Mouse (Mus musculus) testis, adult 2 months (tissue): ENCODE measurements at regions not wholly inside any gene's neighbourhood (a gene's known extent, or its start where the extent isn't known, plus 50 kb on each side); places are given as distances from the start of the nearest gene placed in this dataset.

Experiments used
- H3K27ac ChIP-seq: fragments of 200-500 bp; 2 replicates; pipeline ENCODE4 v1.5.1; 2012; ENCODE audit warnings: low read depth, low read length; ENCODE audit not compliant: control insufficient read depth, insufficient read depth
- H3K27me3 ChIP-seq: fragments of 200-500 bp; 2 replicates; pipeline ENCODE4 v1.6.1; 2012; ENCODE audit warnings: mild to moderate bottlenecking, low read length, moderate library complexity; ENCODE audit not compliant: control insufficient read depth, insufficient read depth
- H3K36me3 ChIP-seq: fragments of 200-500 bp; 2 replicates; pipeline ENCODE4 v1.6.1; 2012; ENCODE audit warnings: mild to moderate bottlenecking, low read length; ENCODE audit not compliant: control insufficient read depth, insufficient read depth
- H3K4me1 ChIP-seq: fragments of 200-500 bp; 2 replicates; pipeline ENCODE4 v1.6.1; 2012; ENCODE audit warnings: low read length; ENCODE audit not compliant: control insufficient read depth, insufficient read depth
- H3K4me3 ChIP-seq: fragments of 200-500 bp; 2 replicates; pipeline ENCODE4 v1.5.1; 2012; ENCODE audit warnings: low read depth, mild to moderate bottlenecking, low read length, moderate library complexity, mixed read lengths; ENCODE audit not compliant: control insufficient read depth
- CTCF ChIP-seq: fragments of 200-500 bp; IDR thresholded peaks from 2 replicates; pipeline ENCODE4 v1.5.1; 2012; ENCODE audit warnings: low read depth, mild to moderate bottlenecking, inconsistent platforms, low read length, moderate library complexity; ENCODE audit not compliant: control insufficient read depth, insufficient read depth, insufficient replicate concordance
- POLR2A ChIP-seq: fragments of 200-500 bp; IDR thresholded peaks from 2 replicates; pipeline ENCODE4 v1.6.1; 2012; ENCODE audit warnings: low read depth, mild to moderate bottlenecking, inconsistent platforms, low read length, moderate library complexity; ENCODE audit not compliant: control insufficient read depth

DNA sequence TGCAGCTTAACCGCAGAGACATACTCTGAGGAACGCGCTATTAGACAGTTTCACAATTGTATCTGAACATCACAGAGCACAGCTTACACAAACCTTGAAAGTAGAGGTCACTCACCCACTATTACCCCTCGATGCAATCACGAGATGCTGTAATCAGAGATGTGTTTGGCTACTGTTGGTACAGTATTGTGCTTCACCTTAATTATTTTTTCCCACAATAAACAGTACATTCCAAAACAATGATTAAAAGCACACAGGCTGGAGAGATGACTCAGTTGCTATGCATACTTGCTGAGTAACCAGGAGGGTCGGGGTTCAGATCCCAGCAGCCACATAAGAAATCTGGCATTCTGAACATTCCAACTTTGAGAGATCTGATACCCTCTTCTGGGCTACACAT lies 71.8 kb upstream of the Ralgps2 start:
- H3K4me1 ChIP-seq = no peaks in the 10 kb centered on the region; the same call in 1 of the 2 replicates
- H3K36me3 ChIP-seq = no peaks in the 10 kb centered on the region
- no peak overlapping the region for H3K27ac ChIP-seq
- no peak for TF ChIP-seq CTCF
- TF ChIP-seq POLR2A = no peak
- no peak overlapping the region for H3K4me3 ChIP-seq
- H3K27me3 ChIP-seq = no peaks in the 10 kb centered on the region

DNA sequence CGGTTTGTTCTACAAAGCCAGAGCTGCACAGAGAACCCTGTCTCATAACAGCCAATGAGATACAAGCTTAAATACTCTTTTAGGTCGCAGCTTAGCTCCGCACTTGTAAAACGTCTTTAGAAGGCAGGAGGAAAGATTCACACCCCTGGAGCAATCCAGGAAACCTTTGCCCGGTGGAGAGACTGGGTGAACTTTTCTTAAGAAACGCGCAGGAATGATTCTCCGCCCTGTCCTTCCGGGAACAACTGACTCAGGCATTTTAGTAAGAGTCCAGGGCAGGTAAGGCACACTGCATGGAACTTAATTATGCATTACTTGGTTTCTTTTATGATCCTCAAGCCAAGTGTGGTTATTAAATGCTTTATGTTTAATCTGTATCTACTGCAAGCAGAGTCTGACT lies 70.0 kb upstream of the Ralgps2 start:
- Histone ChIP-seq H3K27ac (no peak overlapping the region), H3K27me3 (no peaks in the 10 kb centered on the region)

DNA sequence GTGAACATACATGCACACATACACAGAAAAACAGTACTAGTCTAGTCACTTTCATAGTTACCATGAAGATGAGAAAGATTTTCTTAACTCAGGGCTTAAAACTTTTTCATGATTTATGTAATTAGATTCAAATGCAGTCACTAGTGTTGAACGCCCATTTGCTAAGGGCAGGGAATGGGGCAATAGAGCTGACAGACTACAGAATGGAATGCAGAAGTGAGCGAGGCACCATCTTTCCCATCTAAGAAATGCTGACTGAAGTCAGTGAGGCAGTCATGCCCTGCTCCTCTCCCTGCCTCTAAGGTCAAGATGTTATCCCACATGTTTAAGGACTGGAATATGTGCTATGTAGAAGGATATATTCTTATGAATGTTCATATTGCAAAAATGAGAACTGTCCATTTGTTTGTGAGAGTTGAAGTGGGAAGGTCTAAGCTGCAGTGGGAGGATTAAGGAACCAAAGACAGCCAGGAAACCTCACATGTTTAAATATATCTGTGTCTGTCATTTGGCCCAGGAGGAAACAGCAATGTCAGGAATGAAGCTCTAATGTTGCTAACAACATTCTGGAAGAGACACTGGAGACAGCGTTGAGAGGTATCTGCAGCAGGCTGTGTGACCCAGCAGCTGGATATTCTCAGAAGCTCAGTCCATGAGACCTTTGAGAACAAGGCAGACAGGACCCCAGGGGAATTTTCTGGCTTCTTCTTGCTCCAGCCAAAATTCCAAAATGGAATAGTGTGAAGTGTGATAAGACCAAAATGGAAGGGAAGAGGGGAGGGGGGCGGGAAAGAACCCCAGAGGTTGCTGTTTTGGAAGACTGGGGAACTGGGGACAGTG lies 68.7 kb upstream of the Ralgps2 start:
- TF ChIP-seq CTCF = no peak
- no peak for TF ChIP-seq POLR2A
- Histone ChIP-seq H3K27me3 (no peaks in the 10 kb centered on the region), H3K36me3 (no peaks in the 10 kb centered on the region), H3K4me3 (no peak overlapping the region), H3K4me1 (no peaks in the 10 kb centered on the region), H3K27ac (peak overlapping the region; percentile 56)

More for the DNA sequence above, 70.0 kb upstream of the Ralgps2 start:
- Histone ChIP-seq H3K4me1 (no peaks in the 10 kb centered on the region), H3K4me3 (no peak overlapping the region), H3K36me3 (no peaks in the 10 kb centered on the region)
- TF ChIP-seq CTCF (no peak), POLR2A (no peak)

DNA sequence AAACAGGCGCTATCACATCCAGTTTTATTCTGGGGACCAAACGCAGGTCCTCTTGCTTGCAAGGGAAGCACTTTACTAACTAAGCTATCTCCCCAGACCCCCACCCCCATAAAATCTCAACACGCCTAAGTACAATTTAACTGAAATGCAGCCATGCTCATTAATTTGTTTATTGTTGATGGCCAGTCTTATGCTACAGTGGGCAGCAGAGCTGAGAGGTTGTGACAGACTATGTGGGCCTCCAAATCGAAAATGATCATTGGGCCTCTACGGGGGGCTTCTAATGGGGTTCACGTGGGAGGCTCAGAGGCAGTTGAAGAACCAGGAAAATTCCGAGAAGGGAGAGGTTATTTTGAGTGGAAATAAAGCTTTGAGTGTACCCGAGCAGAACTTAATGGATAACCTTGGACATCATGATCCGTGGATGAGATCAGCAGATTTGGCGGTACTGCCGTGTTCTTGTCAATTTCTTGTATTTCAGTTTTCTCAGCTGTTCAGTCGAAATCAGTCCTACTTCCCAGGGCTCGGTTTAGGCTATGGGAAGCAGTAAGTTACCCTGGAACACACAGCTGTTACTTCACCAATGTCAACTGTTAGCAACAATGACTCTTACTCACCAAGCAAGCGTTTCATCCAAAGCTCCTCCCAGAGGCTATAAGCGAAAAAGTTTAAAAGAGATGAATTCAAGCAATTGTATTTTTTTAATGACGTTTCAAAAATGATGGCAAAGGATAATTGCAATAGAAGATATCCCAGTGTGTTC lies 65.1 kb upstream of the Ralgps2 start:
- H3K4me3 ChIP-seq = no peak overlapping the region
- TF ChIP-seq POLR2A (no peak), CTCF (no peak)
- peak overlapping the region; percentile 64; the same call in 1 of the 2 replicates for H3K27ac ChIP-seq

DNA sequence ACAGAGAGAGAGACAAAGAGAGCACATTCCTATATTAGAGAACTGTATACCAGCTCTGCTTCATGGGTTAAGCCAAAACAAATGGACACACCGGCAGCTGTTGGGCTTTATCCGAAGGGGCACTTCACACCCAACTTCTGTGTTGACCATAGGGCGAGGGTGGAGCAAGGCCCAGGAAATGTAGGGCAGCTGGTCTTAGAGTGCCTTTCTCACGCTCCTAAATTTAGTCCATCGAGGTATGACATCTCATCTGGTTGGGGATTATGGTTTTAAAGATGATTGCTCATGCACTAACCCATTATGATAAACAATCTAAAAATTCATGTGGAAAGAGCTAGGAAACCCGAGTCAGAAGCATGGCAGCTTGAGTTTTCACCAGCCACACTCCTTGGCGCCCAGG lies 63.6 kb upstream of the Ralgps2 start:
- TF ChIP-seq CTCF (no peak), POLR2A (no peak)
- no peaks in the 10 kb centered on the region for H3K27me3 ChIP-seq
- H3K4me3 ChIP-seq = no peak overlapping the region
- no peaks in the 10 kb centered on the region for H3K36me3 ChIP-seq
- H3K27ac ChIP-seq = no peak overlapping the region
- no peaks in the 10 kb centered on the region for H3K4me1 ChIP-seq

More for the DNA sequence above, 65.1 kb upstream of the Ralgps2 start:
- no peaks in the 10 kb centered on the region for H3K4me1 ChIP-seq
- H3K27me3 ChIP-seq = no peaks in the 10 kb centered on the region
- H3K36me3 ChIP-seq = no peaks in the 10 kb centered on the region

DNA sequence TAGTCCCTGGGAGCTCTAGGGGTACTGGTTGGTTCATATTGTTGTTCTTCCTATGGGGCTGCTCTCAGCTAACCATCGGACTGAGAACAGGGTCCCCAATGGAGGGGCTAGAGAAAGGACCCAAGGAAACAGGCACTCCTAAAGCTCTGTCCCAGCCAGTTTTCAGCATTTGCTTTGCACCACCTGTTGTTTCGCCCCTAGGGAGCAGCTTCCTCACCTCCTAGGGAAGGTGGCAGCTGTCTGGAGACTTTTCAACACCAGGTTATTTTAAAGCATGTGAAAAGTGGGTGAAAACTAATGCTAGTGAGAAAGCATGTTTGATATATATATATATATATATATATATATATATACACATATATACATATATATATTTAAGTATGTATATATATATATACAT lies 62.8 kb upstream of the Ralgps2 start:
- no peaks in the 10 kb centered on the region for H3K27me3 ChIP-seq
- H3K36me3 ChIP-seq = no peaks in the 10 kb centered on the region
- no peaks in the 10 kb centered on the region for H3K4me1 ChIP-seq
- H3K4me3 ChIP-seq = no peak overlapping the region
- no peak for TF ChIP-seq CTCF
- no peak for TF ChIP-seq POLR2A
- no peak overlapping the region for H3K27ac ChIP-seq

DNA sequence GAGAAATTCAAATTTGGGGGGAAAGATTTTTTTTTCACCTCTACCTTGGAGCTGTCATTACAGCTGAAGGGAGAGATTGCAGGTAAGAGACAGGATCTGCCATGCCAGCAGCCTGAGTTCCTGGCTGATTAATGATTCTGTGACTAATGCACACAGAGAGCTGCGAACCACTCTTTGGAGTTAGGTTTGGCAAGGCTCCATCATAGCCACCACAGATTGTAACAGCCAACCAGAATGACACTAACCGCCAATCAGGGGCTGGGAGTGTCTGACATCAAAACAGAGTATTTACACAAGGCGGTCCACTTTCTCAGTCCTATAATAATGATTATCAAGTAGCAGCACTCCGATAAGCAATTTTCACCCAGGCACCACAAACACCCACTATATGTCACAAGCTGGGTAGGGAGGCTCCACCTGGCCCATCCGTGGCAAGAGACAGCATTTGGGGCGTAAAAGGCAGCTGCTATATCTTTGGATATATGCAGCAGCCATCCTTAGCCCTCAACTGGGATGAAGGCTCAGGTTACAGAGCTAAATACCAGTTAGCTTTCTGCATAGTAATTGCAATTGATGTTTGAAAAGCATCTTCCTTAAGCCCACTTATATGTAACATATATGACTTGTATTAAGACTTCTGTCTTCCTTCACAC lies 61.7 kb upstream of the Ralgps2 start:
- Histone ChIP-seq H3K27ac (no peak overlapping the region), H3K4me1 (no peaks in the 10 kb centered on the region)
- no peak for TF ChIP-seq CTCF
- TF ChIP-seq POLR2A = no peak

DNA sequence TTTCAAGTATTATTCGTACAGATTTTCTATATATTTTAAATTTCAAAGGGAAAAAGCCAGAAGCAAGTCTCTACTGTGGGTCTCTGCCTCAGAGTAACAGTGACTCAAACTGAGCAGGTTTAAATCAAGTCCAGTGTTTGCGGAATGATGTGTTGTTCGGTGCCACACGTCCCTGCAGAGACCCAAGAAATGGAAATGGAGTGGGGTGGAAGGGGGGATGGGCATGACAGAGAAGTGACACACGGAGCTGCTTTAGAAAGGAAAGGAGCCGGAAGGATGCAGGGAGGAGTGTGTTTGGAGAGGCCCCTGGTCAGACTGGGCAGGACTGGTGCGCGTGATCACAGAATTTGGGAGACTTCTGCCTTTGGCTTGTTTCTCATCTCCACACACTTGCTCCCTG lies 60.5 kb upstream of the Ralgps2 start:
- H3K27ac ChIP-seq = no peak overlapping the region
- no peak for TF ChIP-seq POLR2A
- TF ChIP-seq CTCF = no peak
- no peaks in the 10 kb centered on the region for H3K36me3 ChIP-seq
- no peaks in the 10 kb centered on the region for H3K27me3 ChIP-seq
- no peak overlapping the region for H3K4me3 ChIP-seq
- H3K4me1 ChIP-seq = no peaks in the 10 kb centered on the region

More for the DNA sequence above, 61.7 kb upstream of the Ralgps2 start:
- no peaks in the 10 kb centered on the region for H3K36me3 ChIP-seq
- no peak overlapping the region for H3K4me3 ChIP-seq
- H3K27me3 ChIP-seq = no peaks in the 10 kb centered on the region
